Mouse (Mus musculus) thymus, postnatal 0 days (tissue): Measurements from ENCODE around the gene Gucy2d. TPM values are rescaled to one million over a fixed set of nuclear protein-coding genes. Genes with fewer than 3 reads are reported as not detected.

ENCODE experiments used
- DNase-seq: peaks from one replicate; pipeline ENCODE4 v3.0.0-alpha.2; 2015; ENCODE audit warnings: low spot score
- polyA plus RNA-seq: library from polyadenylated mRNA; unstranded; fragments of >200 nt; fragmentation: Nextera tagmentation; extraction: Ambion mirVana; gene quantifications from 2 replicates; pipeline ENCODE4 v1.2.1, GENCODE M21; 2015

The Gucy2d gene
- polyA plus RNA-seq, result not detected in 2 replicates

DNA sequence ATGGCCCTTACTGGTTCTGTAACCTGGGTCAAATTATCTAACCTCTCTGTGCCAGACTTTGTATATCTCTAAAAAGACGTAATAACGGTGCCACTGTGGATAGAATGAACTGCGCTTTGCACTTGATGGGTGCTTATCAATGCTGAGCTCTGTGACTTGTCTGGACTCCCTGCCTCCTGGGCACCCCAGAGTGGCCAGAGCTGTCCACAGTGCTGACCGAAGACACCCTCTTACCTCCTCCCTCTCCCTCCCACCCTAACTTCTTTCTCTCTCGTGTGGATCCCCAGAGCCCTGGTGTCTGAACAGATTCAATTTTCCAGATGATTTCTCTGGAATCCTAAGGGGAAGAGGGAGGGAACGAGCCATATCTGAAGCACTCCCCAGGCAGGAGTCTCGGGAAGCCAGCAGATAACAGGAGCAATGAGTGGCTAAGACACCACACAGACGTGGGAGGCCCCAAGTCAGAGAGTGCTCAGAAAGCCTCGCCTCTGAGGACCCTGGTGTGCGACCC lies at the start of gene Gucy2d:
Gene Gucy2d, plus strand, starts transcription at position 461 of the 511 bp plus-strand sequence.
- no peak for DNase-seq

DNA sequence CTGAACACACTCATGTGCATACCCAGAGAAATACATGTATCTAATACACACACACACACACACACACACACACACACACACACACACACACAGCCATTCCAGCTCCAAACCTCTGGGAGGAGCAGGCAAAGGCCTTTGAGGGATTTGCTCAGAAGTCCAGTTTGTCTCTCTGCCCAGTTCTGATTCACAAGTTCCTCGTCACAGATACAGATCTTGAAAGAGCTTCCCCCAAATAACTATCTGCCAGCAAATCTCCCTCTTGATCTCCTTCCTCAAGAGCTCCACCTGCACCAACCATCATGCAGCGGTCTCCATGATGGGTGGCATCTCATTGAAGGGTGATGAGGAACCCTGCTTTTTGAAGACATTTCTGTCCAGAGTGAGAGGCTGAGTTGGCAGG lies 49.7 kb upstream of the Gucy2d start:
- peak; percentile 2 for DNase-seq

DNA sequence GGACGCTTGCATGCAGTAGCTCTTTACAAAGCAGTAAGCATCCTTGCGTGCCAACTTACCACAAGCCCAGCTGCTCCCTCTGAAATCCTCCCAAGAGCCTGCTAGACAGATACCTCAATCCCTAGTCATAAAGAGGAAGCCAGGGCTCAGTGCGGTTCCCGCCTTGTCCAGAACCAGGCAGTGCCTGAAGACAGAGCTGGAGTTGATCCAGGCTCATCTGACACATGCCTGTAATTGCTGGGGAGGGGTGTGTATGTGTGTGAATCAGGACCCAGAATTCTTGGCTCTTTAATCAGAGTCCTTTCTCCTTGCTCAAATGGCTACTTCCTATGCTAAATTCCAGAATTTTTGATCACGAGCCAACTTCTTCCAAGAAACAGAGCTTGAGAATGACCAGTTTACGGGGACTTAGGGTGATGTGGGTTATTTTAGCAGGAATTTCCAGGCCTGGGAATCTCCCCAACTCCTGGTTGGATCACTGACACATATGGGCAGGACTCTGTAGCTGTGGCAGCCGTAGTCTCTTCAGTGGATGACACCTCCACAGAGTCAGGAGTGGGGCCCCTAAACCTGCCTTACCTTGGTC lies 48.8 kb upstream of the Gucy2d start:
- no peak for DNase-seq

DNA sequence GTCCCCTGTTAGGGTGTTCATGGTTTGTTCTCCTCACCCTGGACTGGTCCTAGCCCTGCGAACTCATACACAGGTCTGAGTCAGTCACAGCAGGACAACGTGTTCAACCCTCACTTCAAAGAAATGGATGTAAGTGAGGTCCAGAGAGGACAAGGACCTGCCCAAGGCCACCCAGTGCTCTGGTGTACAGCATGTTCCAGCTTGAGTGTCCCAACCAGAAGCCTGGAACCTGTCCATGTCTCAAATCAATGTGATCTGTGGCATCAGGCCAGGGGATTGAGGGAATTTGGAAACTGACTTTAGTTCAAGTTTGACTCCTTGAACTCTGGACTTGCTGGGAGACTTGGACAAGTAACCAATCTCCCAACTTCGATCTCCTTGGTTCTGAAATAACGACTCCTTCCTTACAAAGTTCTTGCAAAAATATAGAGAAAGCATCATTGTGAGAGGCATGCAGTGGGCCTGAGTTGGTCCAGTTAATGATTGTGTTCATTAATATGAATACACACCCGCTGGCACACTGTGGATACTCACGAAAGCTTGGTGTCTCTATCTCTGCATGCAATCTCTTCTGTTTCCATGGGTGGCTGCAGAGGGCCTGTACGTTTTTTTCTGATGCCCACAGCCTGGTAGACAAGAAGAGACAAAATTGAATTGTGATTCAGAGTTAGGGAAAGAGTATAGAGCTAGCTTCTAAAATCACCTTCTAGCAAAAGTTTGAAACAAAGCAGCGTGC lies 47.6 kb upstream of the Gucy2d start:
- DNase-seq, result no peak

DNA sequence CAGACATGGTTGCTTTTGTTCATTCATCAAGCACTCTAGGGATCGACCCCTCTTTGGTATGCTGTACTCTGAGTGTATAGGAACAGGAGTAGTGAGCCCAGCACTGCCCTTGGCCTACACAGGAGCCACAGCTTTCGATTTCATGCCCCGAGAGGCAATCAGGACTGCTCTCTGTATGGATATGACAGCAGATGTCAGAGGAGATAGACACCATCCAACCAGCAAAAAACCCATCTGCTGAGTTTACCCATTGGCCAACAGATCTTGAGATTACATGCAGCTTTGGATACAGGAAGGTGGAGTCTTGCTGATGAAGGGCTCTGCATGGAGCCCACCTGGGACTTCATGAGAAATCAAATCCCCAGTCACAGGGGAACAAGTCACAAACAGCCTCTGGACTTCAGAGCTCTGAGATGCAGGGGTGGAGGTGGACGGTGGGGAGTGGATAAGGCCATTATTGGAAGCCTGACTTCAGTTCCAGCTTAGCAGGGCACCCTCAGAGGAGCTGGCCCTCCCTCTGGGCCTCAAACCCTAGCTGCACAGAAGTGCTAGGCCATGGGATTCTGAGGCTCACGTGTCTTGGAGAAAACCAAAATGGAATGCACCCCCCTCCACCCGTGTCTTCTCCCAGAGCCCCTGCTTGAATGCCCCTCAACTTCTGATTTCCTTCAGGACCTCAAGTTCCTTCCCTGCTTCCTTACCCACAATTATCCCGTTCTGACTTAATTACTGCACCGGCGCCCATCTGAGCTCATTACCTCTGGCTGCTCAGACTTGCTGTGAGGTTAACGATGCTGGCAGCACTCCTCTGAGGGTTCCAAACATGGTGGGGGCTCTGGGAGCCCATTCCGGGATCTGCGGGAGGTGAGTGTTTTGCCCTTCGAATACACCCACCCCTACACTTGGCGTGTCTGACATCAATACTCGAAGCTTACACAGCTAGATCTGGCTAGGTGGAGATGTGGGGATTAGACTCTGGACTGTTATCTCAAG lies 37.3 kb upstream of the Gucy2d start:
- no peak for DNase-seq

DNA sequence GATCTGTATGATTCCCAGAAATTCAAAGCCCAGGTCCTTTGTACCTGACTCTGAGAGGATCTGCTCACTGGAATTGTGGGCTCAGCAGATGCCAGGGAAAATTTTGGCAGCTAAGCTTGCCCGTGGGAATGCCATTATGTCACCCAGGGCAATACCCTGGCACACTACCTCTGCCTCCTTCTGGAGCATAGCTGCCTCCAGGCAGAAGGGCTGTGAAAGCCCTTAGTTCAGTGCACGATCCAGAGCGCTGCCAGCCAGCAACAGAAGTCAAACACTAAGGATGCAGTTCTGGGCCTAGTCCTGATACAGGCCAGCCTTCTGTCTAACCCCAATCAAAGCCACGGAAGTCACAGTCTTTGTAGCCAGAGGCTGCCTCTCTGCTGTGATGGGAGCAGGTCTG lies 36.2 kb upstream of the Gucy2d start:
- no peak for DNase-seq

DNA sequence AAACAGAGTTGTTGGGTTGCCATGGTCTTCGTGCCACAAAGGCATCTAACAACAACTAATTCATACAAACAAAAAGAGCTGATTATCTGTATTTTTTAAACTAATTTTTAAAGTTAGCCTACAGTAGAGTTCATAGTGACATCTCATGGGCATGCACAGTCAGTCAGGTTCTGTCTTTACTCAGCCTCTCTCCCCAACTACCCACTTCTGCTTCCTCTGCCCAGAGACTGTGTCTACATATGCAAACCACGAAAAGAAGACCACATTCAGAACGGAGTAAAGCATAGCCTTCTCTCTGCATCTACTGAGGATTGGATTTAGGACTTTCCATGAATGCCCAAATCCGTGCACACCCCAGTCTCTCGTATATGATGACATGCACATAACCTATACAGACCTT lies 32.6 kb upstream of the Gucy2d start:
- no peak for DNase-seq

DNA sequence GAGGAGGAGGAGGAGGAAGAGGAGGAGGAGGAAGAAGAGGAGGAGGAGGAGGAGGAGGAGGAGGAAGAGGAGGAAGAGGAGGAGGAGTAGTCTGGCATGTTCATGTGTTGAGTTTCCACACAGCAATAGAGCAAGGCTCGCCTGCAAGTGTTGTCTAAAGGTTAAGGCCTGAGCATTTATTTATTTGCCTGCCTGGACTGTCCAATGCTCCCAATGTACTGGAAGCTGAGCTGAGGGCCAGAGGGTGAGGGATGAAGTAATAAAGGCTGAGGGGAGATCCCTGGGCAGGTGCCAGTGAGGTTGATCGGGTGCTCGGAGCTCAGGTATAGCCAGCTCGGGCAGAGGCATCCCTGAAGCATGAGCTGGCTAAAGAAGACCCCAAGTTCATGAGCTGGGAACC lies 27.1 kb upstream of the Gucy2d start:
- no peak for DNase-seq

DNA sequence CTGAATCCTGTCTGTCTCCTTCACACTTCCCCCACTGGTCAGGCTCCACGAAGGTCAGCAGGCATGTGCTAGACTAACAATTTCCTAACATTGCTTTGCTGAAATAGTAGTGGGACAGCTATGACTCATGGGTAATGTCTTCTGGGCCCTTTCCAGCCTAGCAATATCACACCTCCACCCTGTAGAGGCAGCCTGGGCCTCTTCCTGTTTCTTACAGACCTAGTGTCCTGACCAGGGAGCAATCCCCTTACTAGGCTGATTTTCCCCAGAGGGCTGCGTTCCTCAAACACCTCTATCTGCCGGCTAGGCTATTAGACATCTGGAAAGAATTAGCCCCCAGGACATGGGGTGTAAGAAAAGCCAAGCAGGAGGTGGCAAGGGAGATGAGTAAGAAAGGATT lies 24.7 kb upstream of the Gucy2d start:
- DNase-seq, result no peak

DNA sequence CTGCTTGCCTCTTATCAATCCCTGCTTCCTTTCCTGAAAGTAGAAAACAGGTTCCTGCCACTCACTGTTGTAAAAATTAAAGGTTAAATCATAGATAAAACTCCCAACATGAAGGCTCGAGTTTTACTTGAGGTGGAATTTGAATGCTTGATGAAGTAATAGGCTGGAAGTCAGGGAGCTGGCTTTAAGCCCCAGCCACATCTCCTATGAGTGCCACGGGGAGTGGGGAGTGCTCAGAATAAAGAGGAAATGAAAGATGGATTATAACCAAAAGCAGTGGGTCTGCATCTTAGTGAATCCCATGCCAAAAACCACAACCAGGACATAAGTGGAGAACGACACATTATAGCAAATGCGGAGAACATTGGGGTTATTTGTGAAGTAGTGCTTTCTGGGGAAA lies 24.2 kb upstream of the Gucy2d start:
- no peak for DNase-seq

DNA sequence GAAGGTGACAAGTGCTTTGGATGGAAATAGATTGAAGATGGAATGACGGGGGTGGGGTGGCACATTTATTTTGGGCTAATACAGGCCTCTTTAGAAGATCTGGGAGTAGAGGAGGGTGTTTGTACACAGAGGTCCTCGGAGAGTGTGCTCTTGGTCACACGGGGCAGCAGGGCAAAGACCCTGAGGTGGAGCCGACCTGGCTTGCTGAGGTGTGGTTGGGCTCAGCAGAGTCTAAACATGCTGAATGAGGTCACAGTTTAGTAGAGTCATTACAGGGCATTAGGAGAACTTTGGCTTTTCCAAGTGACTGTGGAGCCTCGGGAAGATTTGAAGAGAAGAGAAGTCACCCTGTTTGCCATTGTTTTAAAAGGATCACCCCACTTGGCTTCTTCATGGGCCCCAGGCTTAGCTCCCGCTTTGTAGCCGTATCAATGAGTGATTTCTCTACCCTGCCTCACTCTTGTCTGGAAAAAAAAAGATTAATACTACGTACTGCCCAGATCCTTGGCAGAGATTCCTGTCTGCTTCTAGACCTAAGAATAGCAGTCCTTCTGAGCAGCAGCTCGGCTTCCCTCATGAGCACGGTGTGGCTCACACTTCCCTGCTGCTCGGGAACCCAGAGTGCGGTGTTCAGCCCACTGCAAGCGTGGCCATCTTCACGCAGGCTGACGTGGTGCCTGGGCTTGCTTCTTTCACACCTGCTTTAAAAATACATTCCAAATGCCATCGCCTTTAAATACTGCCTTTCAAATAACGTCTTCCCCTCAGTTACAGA lies 22.0 kb upstream of the Gucy2d start:
- no peak for DNase-seq

DNA sequence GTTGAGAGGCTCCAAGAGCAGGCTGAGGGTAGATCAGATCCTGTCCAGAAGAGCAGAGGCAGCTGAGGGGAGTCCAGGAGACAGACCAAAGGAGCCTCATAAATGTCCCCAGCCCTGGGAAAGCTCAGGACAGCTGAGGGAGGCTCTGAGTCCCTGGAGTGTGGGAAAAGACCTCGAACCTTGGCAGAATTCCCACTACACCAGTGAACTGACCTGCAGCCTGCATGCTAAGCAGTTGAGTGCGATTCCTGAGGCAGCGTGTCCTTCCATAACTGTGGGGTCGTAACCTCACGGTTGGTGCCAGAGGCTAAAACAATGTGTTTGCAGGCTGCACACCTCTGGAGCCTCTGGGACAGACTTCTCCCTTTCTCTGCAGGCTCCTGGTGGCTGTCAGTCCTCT lies 20.9 kb upstream of the Gucy2d start:
- DNase-seq, result no peak

DNA sequence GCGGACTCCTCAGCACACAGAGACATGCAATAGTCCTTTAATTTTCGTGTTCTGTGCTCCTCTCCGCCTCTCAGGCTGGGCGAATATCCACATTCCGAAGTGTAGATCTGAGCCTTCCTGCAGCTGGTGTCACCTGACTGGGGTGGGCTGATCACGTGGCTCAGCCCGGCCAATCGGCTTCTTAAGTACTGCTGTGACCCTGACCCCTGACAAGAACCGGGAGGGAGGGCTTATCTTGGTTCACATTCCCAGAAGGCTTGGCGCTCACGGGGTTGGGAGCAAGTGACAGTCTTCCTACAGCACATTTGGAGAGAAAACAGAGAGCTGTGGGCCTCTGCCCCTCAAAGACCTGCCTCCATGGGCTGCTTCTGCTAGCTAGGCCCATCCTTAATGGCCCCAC lies 16.7 kb upstream of the Gucy2d start:
- no peak for DNase-seq

DNA sequence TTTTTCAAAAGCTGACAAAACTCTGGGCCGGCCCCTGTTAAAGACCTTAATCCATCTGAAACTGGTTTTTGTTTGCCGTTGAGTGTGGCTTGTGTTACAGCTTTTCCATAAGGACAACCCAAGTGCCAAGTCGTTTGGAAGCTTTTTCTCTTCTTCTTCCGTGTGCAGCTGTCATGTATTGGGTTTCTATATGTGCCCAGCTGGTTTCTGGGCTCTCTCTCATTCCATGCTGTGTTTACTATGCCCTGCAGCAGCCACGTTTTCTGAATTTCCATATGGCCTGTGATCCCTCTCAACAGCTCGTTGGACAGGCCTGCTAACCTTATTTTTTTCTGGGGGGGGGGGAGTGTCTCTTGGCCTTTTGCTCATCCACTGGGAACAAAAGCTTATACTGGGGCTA lies 15.8 kb upstream of the Gucy2d start:
- no peak for DNase-seq

DNA sequence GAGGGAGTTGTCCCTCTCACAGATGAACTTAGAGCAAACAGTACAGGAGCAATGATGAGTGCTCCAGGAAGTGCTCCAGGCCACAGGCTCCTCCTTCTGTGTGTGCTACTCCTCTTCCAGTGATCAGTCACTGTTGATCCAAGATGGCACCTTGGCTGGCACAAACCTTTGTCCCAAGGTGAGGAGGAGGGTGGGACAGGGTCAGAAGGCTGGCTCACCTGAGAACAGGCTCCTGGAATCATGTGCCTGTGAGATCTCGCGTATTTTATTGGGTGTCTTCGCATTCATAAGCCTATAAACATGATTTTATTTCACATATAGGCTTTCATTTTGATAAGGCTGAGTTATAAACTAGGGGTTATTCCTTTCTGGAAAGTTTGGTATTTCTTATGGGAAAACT lies 14.7 kb upstream of the Gucy2d start:
- no peak for DNase-seq

DNA sequence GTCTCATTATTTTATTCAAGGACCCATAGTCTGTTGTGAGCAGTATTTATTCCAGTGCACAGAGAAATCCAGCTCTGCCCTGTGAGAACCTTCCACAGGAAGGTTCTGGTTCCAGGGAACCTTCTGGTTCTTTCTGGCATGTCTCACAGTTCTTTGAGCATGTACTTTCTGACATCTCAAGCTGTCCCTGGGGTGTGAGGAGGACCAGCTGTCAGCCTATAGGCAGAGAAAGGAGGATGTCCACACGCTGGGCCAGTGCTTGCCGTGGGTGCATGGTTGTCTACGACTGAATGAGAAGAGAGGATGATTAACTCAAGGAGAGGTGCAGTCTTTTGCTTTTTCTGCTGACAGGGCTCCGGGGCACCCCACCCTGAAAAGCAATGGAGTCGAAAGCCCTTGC lies 13.6 kb upstream of the Gucy2d start:
- DNase-seq, result no peak

DNA sequence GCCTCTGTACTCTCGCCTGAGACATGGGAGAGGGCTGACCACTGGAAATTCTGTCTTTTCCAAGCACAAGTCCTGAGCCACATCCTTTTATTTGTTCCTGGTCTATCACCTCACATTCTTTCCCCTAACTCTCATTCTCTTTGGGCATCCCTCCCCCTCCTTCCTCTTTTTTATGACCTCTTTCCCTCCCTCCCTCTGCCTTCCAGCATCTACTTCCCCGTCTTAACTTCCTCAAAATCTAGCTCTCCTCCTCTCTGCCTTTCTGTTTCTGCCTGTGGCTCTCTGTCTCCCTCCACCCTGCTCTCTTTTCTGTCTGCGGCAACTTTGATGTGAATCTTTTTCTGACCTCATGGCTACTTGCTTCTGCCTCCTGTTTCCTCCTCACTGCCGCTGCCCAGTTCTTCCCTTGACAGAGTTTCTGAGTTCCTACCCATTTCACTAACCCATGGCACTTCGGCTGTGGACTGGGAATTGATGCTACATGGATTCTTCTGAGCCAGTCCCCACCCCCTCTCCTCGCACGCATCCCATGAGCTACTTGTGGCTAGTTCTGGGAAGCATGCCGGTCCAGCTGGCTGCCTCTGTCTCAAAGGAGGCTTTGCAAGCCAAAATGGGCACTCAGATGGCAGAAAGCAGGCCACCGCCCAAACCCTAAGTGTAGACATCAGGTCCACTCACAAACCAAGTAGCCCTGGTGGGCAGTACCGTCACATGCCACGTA lies 12.9 kb upstream of the Gucy2d start:
- no peak for DNase-seq

DNA sequence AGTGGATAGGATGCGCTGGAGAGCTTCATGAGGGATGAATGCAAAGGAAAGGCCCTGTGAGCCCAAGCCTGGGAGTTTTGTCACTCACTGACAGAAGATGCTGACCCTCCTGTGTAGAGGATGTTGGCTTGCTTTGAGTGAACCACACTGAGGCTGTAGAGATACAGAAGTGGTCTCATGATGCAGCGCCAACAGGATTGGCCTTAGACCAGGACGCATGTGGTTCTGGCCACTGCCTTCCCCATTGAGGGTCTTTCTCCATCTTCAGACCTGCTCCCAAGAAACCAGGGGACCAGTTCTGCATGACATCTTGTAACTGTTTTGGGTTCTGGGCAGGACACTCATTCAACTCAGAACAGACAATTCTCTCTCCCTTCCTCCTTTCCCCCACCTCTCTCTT lies 10.6 kb upstream of the Gucy2d start:
- DNase-seq, result no peak

DNA sequence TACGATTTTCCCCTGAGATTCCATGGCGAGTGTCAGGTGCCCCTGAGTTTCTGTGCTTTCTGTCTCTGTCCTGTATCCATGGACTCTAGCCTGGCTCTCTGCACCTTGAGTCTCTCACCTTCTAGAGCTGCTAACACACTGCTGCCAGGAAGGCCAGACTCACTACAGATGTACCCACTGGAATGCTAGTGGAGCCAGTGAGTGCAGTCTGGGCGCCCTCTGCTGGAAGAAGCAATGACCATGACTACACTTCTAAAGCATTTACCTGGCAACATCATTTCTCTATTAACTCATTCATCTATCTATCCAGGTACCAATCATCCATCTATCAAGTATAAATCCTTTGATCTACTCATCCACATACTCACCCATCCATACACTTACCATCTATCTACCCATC lies 9.4 kb upstream of the Gucy2d start:
- DNase-seq, result peak; percentile 39

DNA sequence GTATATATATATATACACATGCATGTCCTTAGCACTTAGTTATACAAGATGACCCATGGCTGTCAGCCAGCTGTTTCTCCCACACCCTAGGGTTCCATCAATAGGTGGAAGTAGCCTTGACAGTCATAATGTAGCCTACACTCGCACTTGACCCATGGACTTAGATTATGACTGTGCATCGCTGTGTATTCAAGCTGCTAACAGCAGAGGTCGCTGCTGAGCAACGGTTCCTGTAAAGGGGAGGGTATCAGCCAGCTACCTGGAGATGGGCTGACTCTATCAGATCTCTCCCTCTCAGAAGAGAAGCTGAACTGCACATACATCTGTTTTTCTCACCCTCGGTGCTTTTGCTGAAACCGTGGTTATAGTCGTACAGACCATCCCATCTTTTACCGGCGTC lies 2.6 kb upstream of the Gucy2d start:
- peak; percentile 68 for DNase-seq
